Mouse (Mus musculus): ENCODE results near the gene Nfatc2ip. TPM values are rescaled to one million over a fixed set of nuclear protein-coding genes. Genes with fewer than 3 reads are reported as not detected.

Nfatc2ip gene
- 6.3 and 6.4 TPM in 2 replicates for polyA plus RNA-seq (2012; rRNA removed)

DNA sequence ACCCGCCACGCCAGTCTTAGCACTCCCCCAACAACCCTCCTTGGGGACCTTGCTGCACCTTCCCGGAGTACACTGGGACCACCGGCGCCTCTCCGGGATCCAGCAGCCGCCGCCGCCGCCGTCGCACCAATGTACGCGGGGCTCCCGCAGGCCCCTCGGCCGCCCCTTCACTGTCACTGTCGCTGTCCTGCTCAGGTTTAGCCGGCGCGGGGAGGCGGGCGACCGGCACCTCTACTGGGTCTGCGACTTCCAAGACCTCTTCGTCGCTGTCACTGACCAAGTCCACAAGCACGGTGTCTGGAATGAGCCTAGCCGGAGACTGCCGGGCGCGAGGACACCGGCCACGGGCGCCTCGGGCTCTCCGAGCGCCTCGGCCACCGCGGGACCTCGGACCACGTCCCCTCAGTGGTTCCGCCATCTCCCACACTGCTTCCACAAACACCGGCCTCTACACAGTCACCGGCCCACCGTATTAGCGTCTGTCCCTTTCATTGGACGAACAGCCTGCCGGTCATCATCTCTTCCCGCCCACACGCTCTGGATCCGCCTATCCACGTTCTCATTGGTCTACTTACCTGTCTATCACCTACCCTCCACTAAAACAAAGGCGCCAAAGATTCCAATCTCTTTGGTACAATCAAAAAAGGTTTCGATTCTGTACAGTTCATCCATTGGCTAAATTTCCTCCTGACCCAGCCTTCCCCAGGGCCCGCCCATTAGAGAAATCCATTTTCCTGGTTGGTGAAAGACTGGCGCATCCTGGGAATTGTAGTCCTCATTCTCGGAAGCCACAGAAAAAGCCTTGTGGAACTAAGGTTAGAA is at the start of gene Nfatc2ip:
TSS of gene Nfatc2ip (minus strand) at position 440 of the 822 bp plus-strand sequence.
- Histone ChIP-seq H3K27ac (ENCODE audit: insufficient read depth, low read length) (no peak within 1 kb of the TSS), H3K4me3 (replicated peaks; ENCODE audit: insufficient read depth, low read depth, low read length) (peak within 1 kb of the TSS; percentile 62), H3K27me3 (ENCODE audit: control insufficient read depth, insufficient read depth, low read length) (no peaks in the 10 kb centered on the region), H3K4me1 (ENCODE audit: control insufficient read depth, insufficient read depth, low read length) (no peaks in the 10 kb centered on the region)
- peak; percentile 98 to 99 for DNase-seq
- TF ChIP-seq POLR2A (IDR thresholded peaks at IDR 0.05; ENCODE audit: borderline replicate concordance, insufficient read depth, low read length) (peak; percentile 86), CTCF (IDR thresholded peaks at IDR 0.05; ENCODE audit: borderline replicate concordance, insufficient read depth, low read depth, low read length) (no peak)
- under 1% methylated on average over 59 of the region's 59 CpGs for WGBS

DNA sequence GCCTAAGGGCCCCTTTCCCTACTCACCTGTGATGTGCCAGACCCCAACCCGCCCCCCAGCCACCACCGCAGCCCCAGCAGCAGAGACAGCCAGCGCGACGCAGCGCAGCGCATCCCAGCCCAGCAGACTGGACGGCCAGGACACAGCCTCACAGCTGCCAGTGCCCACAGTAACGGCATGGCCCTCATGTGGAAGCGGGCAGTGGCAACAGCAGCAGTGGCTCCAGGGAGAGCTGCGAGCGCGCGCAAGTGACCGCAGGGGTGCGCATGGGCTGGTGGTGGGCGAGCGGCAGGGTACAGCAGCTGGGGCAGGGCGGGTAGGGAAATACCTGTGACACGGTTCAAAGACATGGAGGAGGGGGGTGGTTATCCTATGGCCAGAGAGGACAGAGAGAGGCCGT is 49.7 kb upstream of the Nfatc2ip start:
- Histone ChIP-seq H3K4me1 (ENCODE audit: control insufficient read depth, insufficient read depth, low read length) (no peaks in the 10 kb centered on the region), H3K27me3 (ENCODE audit: control insufficient read depth, insufficient read depth, low read length) (no peaks in the 10 kb centered on the region), H3K27ac (ENCODE audit: insufficient read depth, low read length) (no peak overlapping the region), H3K4me3 (replicated peaks; ENCODE audit: insufficient read depth, low read depth, low read length) (no peak overlapping the region)
- no peak for DNase-seq
- no peak for TF ChIP-seq CTCF (IDR thresholded peaks at IDR 0.05; ENCODE audit: borderline replicate concordance, insufficient read depth, low read depth, low read length)
- no peak for TF ChIP-seq POLR2A (IDR thresholded peaks at IDR 0.05; ENCODE audit: borderline replicate concordance, insufficient read depth, low read length)
- 93% methylated on average over 21 of the region's 21 CpGs for WGBS

DNA sequence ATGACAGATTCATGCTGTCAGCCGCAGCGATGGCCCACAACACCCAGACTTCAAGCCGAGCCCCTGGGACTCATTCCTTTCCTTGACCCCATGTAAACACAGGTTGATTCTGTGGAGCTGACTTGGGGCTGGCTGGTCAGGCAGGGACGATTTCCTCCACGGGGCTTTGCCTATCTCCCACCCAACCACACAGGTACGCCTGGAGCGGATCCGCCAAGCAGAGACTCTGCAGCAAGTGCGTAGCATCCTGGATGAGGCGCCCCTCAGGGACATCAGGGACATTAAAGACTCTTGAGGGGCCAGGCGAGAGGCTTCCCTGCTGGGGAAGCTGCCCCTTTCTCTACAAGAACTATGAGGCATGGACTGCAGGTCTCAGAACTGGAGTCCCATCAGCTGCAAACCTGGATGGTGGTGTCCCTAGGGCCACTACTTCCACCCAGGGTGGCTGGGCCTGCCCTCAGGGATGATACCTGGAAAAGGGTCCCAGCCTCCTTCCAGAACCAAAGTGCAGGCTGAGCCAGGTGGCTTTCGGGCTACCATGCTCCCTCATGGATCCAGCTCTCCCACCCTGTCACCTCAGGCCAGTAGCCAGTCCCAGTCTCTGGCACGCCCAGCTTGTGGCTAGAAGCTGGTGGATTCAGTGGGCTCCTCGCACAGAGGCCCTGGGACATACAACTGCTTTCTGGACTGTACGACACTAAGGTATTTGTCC is 48.7 kb upstream of the Nfatc2ip start:
- Histone ChIP-seq H3K27ac (ENCODE audit: insufficient read depth, low read length) (no peak overlapping the region), H3K4me3 (replicated peaks; ENCODE audit: insufficient read depth, low read depth, low read length) (no peak overlapping the region), H3K4me1 (ENCODE audit: control insufficient read depth, insufficient read depth, low read length) (no peaks in the 10 kb centered on the region), H3K27me3 (ENCODE audit: control insufficient read depth, insufficient read depth, low read length) (no peaks in the 10 kb centered on the region)
- no peak for DNase-seq
- no peak for TF ChIP-seq CTCF (IDR thresholded peaks at IDR 0.05; ENCODE audit: borderline replicate concordance, insufficient read depth, low read depth, low read length)
- no peak for TF ChIP-seq POLR2A (IDR thresholded peaks at IDR 0.05; ENCODE audit: borderline replicate concordance, insufficient read depth, low read length)
- 89% methylated on average over 15 of the region's 15 CpGs for WGBS

DNA sequence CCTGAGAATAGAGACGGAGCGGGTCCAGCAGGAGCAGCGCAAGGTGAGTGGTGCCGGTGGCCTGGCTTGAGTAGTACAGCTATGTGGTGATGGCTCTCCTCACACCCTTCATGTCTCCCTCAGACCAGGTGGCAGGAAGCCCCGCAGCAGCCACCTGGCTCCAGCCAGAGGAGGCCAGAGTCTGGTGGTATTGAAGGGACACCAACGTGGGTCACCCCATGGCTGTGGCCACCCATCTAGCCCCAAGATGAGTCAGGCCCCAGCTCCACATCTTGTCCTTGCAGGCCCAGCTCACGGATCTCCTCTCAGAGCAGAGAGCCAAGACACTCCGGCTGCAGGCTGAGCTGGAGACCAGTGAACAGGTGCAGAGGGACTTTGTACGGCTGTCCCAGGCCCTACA is 48.0 kb upstream of the Nfatc2ip start:
- Histone ChIP-seq H3K27me3 (ENCODE audit: control insufficient read depth, insufficient read depth, low read length) (no peaks in the 10 kb centered on the region), H3K4me3 (replicated peaks; ENCODE audit: insufficient read depth, low read depth, low read length) (no peak overlapping the region), H3K4me1 (ENCODE audit: control insufficient read depth, insufficient read depth, low read length) (no peaks in the 10 kb centered on the region), H3K27ac (ENCODE audit: insufficient read depth, low read length) (no peak overlapping the region)
- no peak for DNase-seq
- TF ChIP-seq CTCF (IDR thresholded peaks at IDR 0.05; ENCODE audit: borderline replicate concordance, insufficient read depth, low read depth, low read length) (no peak), POLR2A (IDR thresholded peaks at IDR 0.05; ENCODE audit: borderline replicate concordance, insufficient read depth, low read length) (no peak)
- WGBS: 91% methylated on average over 9 of the region's 9 CpGs

DNA sequence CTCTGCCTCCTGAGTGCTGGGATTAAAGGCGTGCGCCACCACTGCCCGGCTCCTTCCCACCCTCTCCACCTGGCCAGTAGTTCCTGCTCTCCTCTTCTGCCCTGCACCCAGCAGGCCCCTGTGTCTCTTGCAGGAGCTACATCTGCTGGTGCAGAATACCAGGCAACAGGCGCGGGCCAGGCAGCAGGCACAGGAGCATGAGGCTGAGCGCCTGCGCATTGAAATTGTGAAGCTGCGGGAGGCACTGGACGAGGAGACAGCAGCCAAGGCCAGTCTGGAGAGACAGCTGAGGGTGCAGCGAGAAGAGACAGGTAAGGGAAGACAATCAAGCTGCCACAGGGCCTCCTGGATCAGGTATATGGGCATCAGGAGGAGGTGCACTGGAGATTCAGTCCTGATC is 47.5 kb upstream of the Nfatc2ip start:
- no peaks in the 10 kb centered on the region for H3K4me1 ChIP-seq (ENCODE audit: control insufficient read depth, insufficient read depth, low read length)
- TF ChIP-seq CTCF (IDR thresholded peaks at IDR 0.05; ENCODE audit: borderline replicate concordance, insufficient read depth, low read depth, low read length) (no peak), POLR2A (IDR thresholded peaks at IDR 0.05; ENCODE audit: borderline replicate concordance, insufficient read depth, low read length) (no peak)
- DNase-seq: no peak
- no peaks in the 10 kb centered on the region for H3K27me3 ChIP-seq (ENCODE audit: control insufficient read depth, insufficient read depth, low read length)
- H3K4me3 ChIP-seq (replicated peaks; ENCODE audit: insufficient read depth, low read depth, low read length): no peak overlapping the region
- 91% methylated on average over 10 of the region's 10 CpGs for WGBS
- no peak overlapping the region for H3K27ac ChIP-seq (ENCODE audit: insufficient read depth, low read length)

DNA sequence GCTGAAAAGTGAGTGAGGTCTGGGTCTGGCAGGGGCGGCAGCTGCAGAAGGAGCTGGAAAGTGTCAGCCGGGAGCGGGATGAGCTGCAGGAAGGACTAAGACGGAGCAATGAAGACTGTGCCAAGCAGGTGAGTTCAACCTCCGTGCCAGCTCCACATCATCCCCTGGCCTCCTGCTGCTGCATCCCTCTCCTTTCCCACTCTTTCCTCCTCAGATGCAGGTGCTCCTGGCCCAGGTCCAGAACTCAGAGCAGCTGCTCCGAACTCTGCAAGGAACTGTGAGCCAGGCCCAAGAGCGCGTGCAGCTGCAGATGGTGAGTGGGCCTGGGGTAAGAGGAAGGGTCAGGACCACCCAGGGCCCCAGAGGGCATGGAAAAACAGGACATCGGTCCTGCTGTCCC is 43.6 kb upstream of the Nfatc2ip start:
- WGBS: 30% methylated on average over 9 of the region's 9 CpGs
- no peaks in the 10 kb centered on the region; the same call in 1 of the 2 replicates for H3K4me1 ChIP-seq (ENCODE audit: control insufficient read depth, insufficient read depth, low read length)
- TF ChIP-seq CTCF (IDR thresholded peaks at IDR 0.05; ENCODE audit: borderline replicate concordance, insufficient read depth, low read depth, low read length): no peak
- DNase-seq: no peak
- no peak overlapping the region for H3K4me3 ChIP-seq (replicated peaks; ENCODE audit: insufficient read depth, low read depth, low read length)
- H3K27ac ChIP-seq (ENCODE audit: insufficient read depth, low read length): no peak overlapping the region
- no peaks in the 10 kb centered on the region for H3K27me3 ChIP-seq (ENCODE audit: control insufficient read depth, insufficient read depth, low read length)

DNA sequence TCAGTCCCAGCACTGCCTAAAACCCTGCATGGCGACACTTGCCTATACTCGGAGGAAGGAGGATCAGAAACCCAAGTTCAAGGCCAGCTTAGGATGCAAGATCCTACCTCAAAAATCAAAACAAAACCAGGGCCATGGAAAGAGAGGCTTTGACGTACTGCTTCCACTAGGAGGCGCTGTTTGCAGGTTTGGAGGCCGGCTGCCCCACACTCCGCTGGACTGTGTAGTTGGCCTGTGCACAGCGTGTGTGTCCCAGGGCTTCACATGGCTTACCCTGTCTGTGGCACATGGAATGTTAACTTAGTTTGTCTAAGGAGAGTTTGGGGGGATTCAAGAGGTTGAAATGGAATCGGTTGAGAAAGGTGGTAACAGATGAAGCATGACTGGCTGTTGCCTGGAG is 40.3 kb upstream of the Nfatc2ip start:
- TF ChIP-seq POLR2A (IDR thresholded peaks at IDR 0.05; ENCODE audit: borderline replicate concordance, insufficient read depth, low read length) (no peak), CTCF (IDR thresholded peaks at IDR 0.05; ENCODE audit: borderline replicate concordance, insufficient read depth, low read depth, low read length) (peak; percentile 78)
- Histone ChIP-seq H3K4me1 (ENCODE audit: control insufficient read depth, insufficient read depth, low read length) (no peaks in the 10 kb centered on the region; the same call in 1 of the 2 replicates), H3K27me3 (ENCODE audit: control insufficient read depth, insufficient read depth, low read length) (no peaks in the 10 kb centered on the region), H3K27ac (ENCODE audit: insufficient read depth, low read length) (no peak overlapping the region), H3K4me3 (replicated peaks; ENCODE audit: insufficient read depth, low read depth, low read length) (no peak overlapping the region)
- WGBS: 15% methylated on average over 8 of the region's 8 CpGs
- peak; percentile 33 to 58 for DNase-seq

DNA sequence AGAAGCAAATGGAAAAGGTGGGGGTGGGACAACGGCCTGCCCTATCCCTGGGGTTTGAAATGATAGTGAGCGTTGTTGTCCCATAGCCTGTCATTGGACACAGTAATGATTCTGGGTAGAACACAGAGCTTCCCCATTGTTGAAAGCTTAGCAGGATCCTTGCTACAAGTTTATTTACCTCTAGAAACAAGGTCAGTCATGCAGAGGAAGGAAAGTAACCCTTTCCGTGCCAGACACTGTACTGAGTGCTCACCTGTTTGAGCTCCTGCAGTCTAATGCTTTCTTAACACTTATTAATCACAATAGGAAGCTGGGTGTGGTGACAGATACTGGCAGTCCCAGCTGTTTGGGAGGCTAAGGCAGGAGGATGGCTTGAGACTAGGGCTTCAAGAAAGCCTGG is 39.3 kb upstream of the Nfatc2ip start:
- H3K27ac ChIP-seq (ENCODE audit: insufficient read depth, low read length): no peak overlapping the region
- WGBS: 82% methylated on average over 3 of the region's 3 CpGs
- H3K4me1 ChIP-seq (ENCODE audit: control insufficient read depth, insufficient read depth, low read length): no peaks in the 10 kb centered on the region; the same call in 1 of the 2 replicates
- DNase-seq: no peak
- TF ChIP-seq CTCF (IDR thresholded peaks at IDR 0.05; ENCODE audit: borderline replicate concordance, insufficient read depth, low read depth, low read length): no peak
- no peak for TF ChIP-seq POLR2A (IDR thresholded peaks at IDR 0.05; ENCODE audit: borderline replicate concordance, insufficient read depth, low read length)
- H3K4me3 ChIP-seq (replicated peaks; ENCODE audit: insufficient read depth, low read depth, low read length): no peak overlapping the region
- no peaks in the 10 kb centered on the region for H3K27me3 ChIP-seq (ENCODE audit: control insufficient read depth, insufficient read depth, low read length)

Measured in cerebellum, adult 2 months (tissue).